ENCODE assay signal across 12 mouse cellular contexts in the genomic region with DNA sequence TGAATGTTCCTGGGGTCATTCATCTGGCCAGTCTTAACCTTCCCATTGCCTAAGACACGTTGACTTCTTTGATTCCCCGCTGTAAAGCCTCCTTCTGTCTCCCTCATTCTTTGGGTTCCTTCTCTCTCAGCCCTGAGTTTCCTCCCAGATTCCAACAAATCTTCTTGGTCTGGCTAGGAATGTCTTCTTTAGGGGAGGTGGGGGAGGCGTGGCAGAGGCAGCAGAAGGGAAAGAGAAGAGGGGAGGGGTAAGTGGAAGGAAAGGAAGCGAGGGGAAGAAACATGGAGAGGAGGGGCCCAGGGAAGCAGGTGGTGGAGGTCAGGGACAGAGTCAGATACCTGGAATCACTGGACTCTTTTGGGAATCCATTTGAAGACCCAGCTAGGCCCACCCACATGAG. TPM values are rescaled to one million over a fixed set of nuclear protein-coding genes. Genes with fewer than 3 reads are reported as not detected.
DNase-seq lines count a peak whose midpoint lies in the region; ATAC-seq and TF ChIP-seq lines count a peak whose summit lies in the region.
"Had no signal": no experiment of that assay in that cellular context is flagged by ENCODE, and none has a peak within 500 bp of the region (broad histone marks: within the 10 kb centered on the region; RNA-seq: fewer than 3 reads in every experiment).

No protein-coding gene starts in this region.

- no peak for TF ChIP-seq EP300 in ES-Bruce4 (IDR thresholded peaks at IDR 0.05; ENCODE audit: insufficient read depth, low read depth, low read length)

- peaks cover 21% of the 10 kb centered on the region for H3K4me1 ChIP-seq in heart, embryonic 15.5 days (replicated peaks)
- peaks cover 17% of the 10 kb centered on the region for H3K4me1 ChIP-seq in heart, embryonic 11.5 days (ENCODE audit: control insufficient read depth, insufficient read depth, low read length)
- H3K4me1 ChIP-seq in ES-Bruce4 (ENCODE audit: control insufficient read depth, insufficient read depth, low read length): peaks cover 15% of the 10 kb centered on the region
- peaks cover 57% of the 10 kb centered on the region for H3K4me1 ChIP-seq in embryonic facial prominence, embryonic 15.5 days
- H3K4me1 ChIP-seq in limb, embryonic 14.5 days (ENCODE audit: control insufficient read depth, insufficient read depth, low read length): peaks cover 55% of the 10 kb centered on the region

- no peaks in the 10 kb centered on the region for H3K9me3 ChIP-seq in heart, embryonic 15.5 days (replicated peaks)
- no peaks in the 10 kb centered on the region for H3K9me3 ChIP-seq in heart, embryonic 11.5 days (replicated peaks; ENCODE audit: control insufficient read depth, low read length)
- no peaks in the 10 kb centered on the region for H3K9me3 ChIP-seq in ES-Bruce4 (replicated peaks; ENCODE audit: control insufficient read depth, insufficient read depth, low read length, poor library complexity, severe bottlenecking)
- no peaks in the 10 kb centered on the region for H3K9me3 ChIP-seq in embryonic facial prominence, embryonic 15.5 days (replicated peaks)
- H3K9me3 ChIP-seq in limb, embryonic 14.5 days (ENCODE audit: control insufficient read depth, low read length): no peaks in the 10 kb centered on the region

- ATAC-seq in heart, embryonic 15.5 days (replicated peaks; ENCODE audit: insufficient number of reproducible peaks, insufficient read depth, low FRiP score, low read depth): no peak
- no peak for ATAC-seq in heart, embryonic 11.5 days (replicated peaks; ENCODE audit: insufficient number of reproducible peaks, low FRiP score, low TSS enrichment)
- ATAC-seq in embryonic facial prominence, embryonic 15.5 days (ENCODE audit: insufficient number of reproducible peaks, low FRiP score, low TSS enrichment, low read depth): no peak
- ATAC-seq in limb, embryonic 14.5 days (ENCODE audit: low FRiP score, low read depth): peak; percentile 24
- ATAC-seq in megakaryocyte progenitor cell, adult 5-6 weeks (replicated peaks; ENCODE audit: poor library complexity): no peak
- no peak for ATAC-seq in cerebellum, adult (ENCODE audit: insufficient number of reproducible peaks, low FRiP score, low TSS enrichment)

- no peaks in the 10 kb centered on the region for H3K27me3 ChIP-seq in heart, embryonic 15.5 days
- H3K27me3 ChIP-seq in heart, embryonic 11.5 days (ENCODE audit: control insufficient read depth, insufficient read depth, low read length): no peaks in the 10 kb centered on the region
- H3K27me3 ChIP-seq in ES-Bruce4 (ENCODE audit: control insufficient read depth, insufficient read depth, low read length, poor library complexity, severe bottlenecking): no peaks in the 10 kb centered on the region
- no peaks in the 10 kb centered on the region for H3K27me3 ChIP-seq in embryonic facial prominence, embryonic 15.5 days
- H3K27me3 ChIP-seq in limb, embryonic 14.5 days (ENCODE audit: control insufficient read depth, insufficient read depth, low read length): no peaks in the 10 kb centered on the region

- WGBS in heart, embryonic 15.5 days: 69% methylated on average over 4 of the region's 4 CpGs
- 75% methylated on average over 4 of the region's 4 CpGs for WGBS in heart, embryonic 11.5 days (ENCODE audit: insufficient replicate concordance)
- 35% methylated on average over 4 of the region's 4 CpGs for WGBS in embryonic facial prominence, embryonic 15.5 days
- 35% methylated on average over 4 of the region's 4 CpGs for WGBS in limb, embryonic 14.5 days

- TF ChIP-seq CTCF in ES-Bruce4 (IDR thresholded peaks at IDR 0.05; ENCODE audit: low read depth, low read length): no peak

- no peaks in the 10 kb centered on the region for H3K36me3 ChIP-seq in heart, embryonic 15.5 days
- no peaks in the 10 kb centered on the region for H3K36me3 ChIP-seq in heart, embryonic 11.5 days (ENCODE audit: control insufficient read depth, insufficient read depth, low read length)
- no peaks in the 10 kb centered on the region for H3K36me3 ChIP-seq in ES-Bruce4 (ENCODE audit: control insufficient read depth, insufficient read depth, low read length, poor library complexity, severe bottlenecking)
- H3K36me3 ChIP-seq in embryonic facial prominence, embryonic 15.5 days: no peaks in the 10 kb centered on the region
- H3K36me3 ChIP-seq in limb, embryonic 14.5 days (ENCODE audit: control insufficient read depth, insufficient read depth, low read length): no peaks in the 10 kb centered on the region

- DNase-seq in limb, embryonic 14.5 days (ENCODE audit: low spot score): no peak
- no peak for DNase-seq in thymus, postnatal 10 days (ENCODE audit: low spot score in 2 of 2)
- DNase-seq: cerebellum, adult 11 months; thymus, postnatal 25 days had no signal

- H3K9ac ChIP-seq in heart, embryonic 15.5 days: no peak overlapping the region
- H3K9ac ChIP-seq in heart, embryonic 11.5 days (ENCODE audit: low read depth, low read length): no peak overlapping the region
- no peak overlapping the region for H3K9ac ChIP-seq in ES-Bruce4 (ENCODE audit: low read depth, poor library complexity, severe bottlenecking)
- H3K9ac ChIP-seq in embryonic facial prominence, embryonic 15.5 days: no peak overlapping the region
- H3K9ac ChIP-seq in limb, embryonic 14.5 days (ENCODE audit: low read depth, low read length, severe bottlenecking): no peak overlapping the region

- no peak overlapping the region for H3K4me3 ChIP-seq in heart, embryonic 15.5 days
- no peak overlapping the region for H3K4me3 ChIP-seq in heart, embryonic 11.5 days (ENCODE audit: low read depth, low read length)
- H3K4me3 ChIP-seq in ES-Bruce4 (ENCODE audit: low read depth, low read length): no peak overlapping the region
- H3K4me3 ChIP-seq in embryonic facial prominence, embryonic 15.5 days (replicated peaks): no peak overlapping the region
- no peak overlapping the region for H3K4me3 ChIP-seq in limb, embryonic 14.5 days (replicated peaks; ENCODE audit: low read length)

- no peak overlapping the region for H3K4me2 ChIP-seq in heart, embryonic 15.5 days
- H3K4me2 ChIP-seq in heart, embryonic 11.5 days: no peak overlapping the region
- H3K4me2 ChIP-seq in embryonic facial prominence, embryonic 15.5 days (replicated peaks): no peak overlapping the region
- peak overlapping the region; percentile 4; the same call in 1 of the 2 replicates for H3K4me2 ChIP-seq in limb, embryonic 14.5 days (replicated peaks; ENCODE audit: low read depth, low read length, severe bottlenecking)

- H3K27ac ChIP-seq in heart, embryonic 15.5 days: peak overlapping the region; percentile 16
- H3K27ac ChIP-seq in heart, embryonic 11.5 days (ENCODE audit: low read depth, low read length): no peak overlapping the region
- peak overlapping the region; percentile 45; the same call in 1 of the 2 replicates for H3K27ac ChIP-seq in ES-Bruce4 (ENCODE audit: insufficient read depth, low read length)
- peak overlapping the region; percentile 93 for H3K27ac ChIP-seq in embryonic facial prominence, embryonic 15.5 days (replicated peaks)
- peak overlapping the region; percentile 87 for H3K27ac ChIP-seq in limb, embryonic 14.5 days (replicated peaks; ENCODE audit: low read depth, low read length)

- TF ChIP-seq POLR2A in ES-Bruce4 (IDR thresholded peaks at IDR 0.05; ENCODE audit: insufficient read depth, low read length): no peak
- no peak for TF ChIP-seq POLR2A in limb, embryonic 14.5 days (IDR thresholded peaks at IDR 0.05; ENCODE audit: borderline replicate concordance, extremely low read depth, insufficient read depth, insufficient read length)

RNA-seq across cellular contexts. Expression of a gene that starts 22.7 kb away (rescaled TPM):
- 22.8 and 31.2 TPM in 2 replicates for polyA plus RNA-seq in heart, embryonic 15.5 days (2015; fragmentation: Nextera tagmentation; extraction: Ambion mirVana)
- polyA plus RNA-seq in heart, embryonic 11.5 days (2014; fragmentation: Nextera tagmentation; extraction: Ambion mirVana): 37.8 and 41.1 TPM in 2 replicates
- 3.7 and 4.8 TPM in 2 replicates for polyA plus RNA-seq in ES-Bruce4 (2011; ENCODE audit: insufficient read depth, insufficient read length, low read depth, missing spikeins)
- polyA plus RNA-seq in embryonic facial prominence, embryonic 15.5 days (2015; fragmentation: Nextera tagmentation; extraction: Ambion mirVana): 91.2 and 96.9 TPM in 2 replicates
- 149 and 154 TPM in 2 replicates for polyA plus RNA-seq in limb, embryonic 14.5 days (2012; rRNA removed)
- 145 and 172 TPM in 2 replicates for polyA plus RNA-seq in limb, embryonic 14.5 days (2014; fragmentation: Nextera tagmentation; extraction: Ambion mirVana)
- total RNA-seq in megakaryocyte progenitor cell, adult 5-6 weeks (2015): 19.2 and 20.9 TPM in 2 replicates
- total RNA-seq in megakaryocyte progenitor cell, adult 5-6 weeks (2017): 10.0 and 17.0 TPM in 2 replicates
- total RNA-seq: CH12.LX had no signal

RNA-seq across cellular contexts. Expression of a gene that starts 48.3 kb away (rescaled TPM):
- polyA plus RNA-seq in heart, embryonic 15.5 days (2015; fragmentation: Nextera tagmentation; extraction: Ambion mirVana): 0.78 and 10.6 TPM in 2 replicates
- polyA plus RNA-seq in heart, embryonic 11.5 days (2014; fragmentation: Nextera tagmentation; extraction: Ambion mirVana): 0.13 and 0.31 TPM in 2 replicates
- 1.3 TPM in 2 replicates for polyA plus RNA-seq in ES-Bruce4 (2011; ENCODE audit: insufficient read depth, insufficient read length, low read depth, missing spikeins)
- 131 and 142 TPM in 2 replicates for polyA plus RNA-seq in embryonic facial prominence, embryonic 15.5 days (2015; fragmentation: Nextera tagmentation; extraction: Ambion mirVana)
- 41.5 and 49.4 TPM in 2 replicates for polyA plus RNA-seq in limb, embryonic 14.5 days (2012; rRNA removed)
- 68.8 and 77.6 TPM in 2 replicates for polyA plus RNA-seq in limb, embryonic 14.5 days (2014; fragmentation: Nextera tagmentation; extraction: Ambion mirVana)
- total RNA-seq in megakaryocyte progenitor cell, adult 5-6 weeks (2015): not detected in 2 replicates
- total RNA-seq in megakaryocyte progenitor cell, adult 5-6 weeks (2017): not detected in 2 replicates

RNA-seq across cellular contexts. Expression of a gene that starts 52.2 kb away (rescaled TPM):
- polyA plus RNA-seq in heart, embryonic 15.5 days (2015; fragmentation: Nextera tagmentation; extraction: Ambion mirVana): 0.11 and 0.18 TPM in 2 replicates
- polyA plus RNA-seq in heart, embryonic 11.5 days (2014; fragmentation: Nextera tagmentation; extraction: Ambion mirVana): not detected in 2 replicates
- 2.4 and 2.9 TPM in 2 replicates for polyA plus RNA-seq in ES-Bruce4 (2011; ENCODE audit: insufficient read depth, insufficient read length, low read depth, missing spikeins)
- polyA plus RNA-seq in embryonic facial prominence, embryonic 15.5 days (2015; fragmentation: Nextera tagmentation; extraction: Ambion mirVana): 11.2 and 12.7 TPM in 2 replicates
- polyA plus RNA-seq in limb, embryonic 14.5 days (2012; rRNA removed): 6.5 and 6.9 TPM in 2 replicates
- 5.2 and 7.9 TPM in 2 replicates for polyA plus RNA-seq in limb, embryonic 14.5 days (2014; fragmentation: Nextera tagmentation; extraction: Ambion mirVana)
- total RNA-seq in megakaryocyte progenitor cell, adult 5-6 weeks (2015): not detected in 2 replicates
- not detected in 2 replicates for total RNA-seq in megakaryocyte progenitor cell, adult 5-6 weeks (2017)
- polyA plus RNA-seq: neural tube, embryonic 11.5 days had no signal
